Mouse (Mus musculus): Measurements from ENCODE around the gene F2rl2. TPM values are rescaled to one million over a fixed set of nuclear protein-coding genes. Genes with fewer than 3 reads are reported as not detected.

The F2rl2 gene
- polyA plus RNA-seq (2012; rRNA removed) = 10.7 and 11.8 TPM in 2 replicates

GRCm38 (mm10) chr13:95696654-95697163, at the start of gene F2rl2:
Gene F2rl2 (plus strand): TSS chr13:95696853.
- Histone ChIP-seq H3K36me3 (ENCODE audit: control insufficient read depth, insufficient read depth, low read length) (no peaks in the 10 kb centered on the region), H3K4me1 (ENCODE audit: control insufficient read depth, insufficient read depth, insufficient read length) (no peaks in the 10 kb centered on the region; the same call in 1 of the 2 replicates), H3K27ac (ENCODE audit: insufficient read depth, low read length) (no peak within 1 kb of the TSS), H3K4me3 (ENCODE audit: extremely low read depth, insufficient read depth, insufficient read length) (no peak within 1 kb of the TSS), H3K27me3 (ENCODE audit: control insufficient read depth, insufficient read depth, low read length) (no peaks in the 10 kb centered on the region)
- no peak for DNase-seq (ENCODE audit: low read depth in 1 of 2, low spot score in 2 of 2)
- 39% methylated on average over 4 of the region's 4 CpGs for WGBS
- TF ChIP-seq CTCF (IDR thresholded peaks at IDR 0.05; ENCODE audit: extremely low read depth, insufficient read depth, insufficient read length, insufficient replicate concordance) = no peak
- TF ChIP-seq POLR2A (IDR thresholded peaks at IDR 0.05; ENCODE audit: low read depth, low read length) = no peak

GRCm38 (mm10) chr13:95647248-95647647, 49.4 kb upstream of the F2rl2 start:
- DNase-seq (ENCODE audit: low read depth in 1 of 2, low spot score in 2 of 2) = no peak
- TF ChIP-seq POLR2A (IDR thresholded peaks at IDR 0.05; ENCODE audit: low read depth, low read length) (no peak), CTCF (IDR thresholded peaks at IDR 0.05; ENCODE audit: extremely low read depth, insufficient read depth, insufficient read length, insufficient replicate concordance) (no peak)
- H3K4me1 ChIP-seq (ENCODE audit: control insufficient read depth, insufficient read depth, insufficient read length) = no peaks in the 10 kb centered on the region
- no peak overlapping the region for H3K4me3 ChIP-seq (ENCODE audit: extremely low read depth, insufficient read depth, insufficient read length)
- 82% methylated on average over 4 of the region's 4 CpGs for WGBS
- H3K27ac ChIP-seq (ENCODE audit: insufficient read depth, low read length) = no peak overlapping the region
- H3K27me3 ChIP-seq (ENCODE audit: control insufficient read depth, insufficient read depth, low read length) = no peaks in the 10 kb centered on the region
- no peaks in the 10 kb centered on the region for H3K36me3 ChIP-seq (ENCODE audit: control insufficient read depth, insufficient read depth, low read length)

DNA sequence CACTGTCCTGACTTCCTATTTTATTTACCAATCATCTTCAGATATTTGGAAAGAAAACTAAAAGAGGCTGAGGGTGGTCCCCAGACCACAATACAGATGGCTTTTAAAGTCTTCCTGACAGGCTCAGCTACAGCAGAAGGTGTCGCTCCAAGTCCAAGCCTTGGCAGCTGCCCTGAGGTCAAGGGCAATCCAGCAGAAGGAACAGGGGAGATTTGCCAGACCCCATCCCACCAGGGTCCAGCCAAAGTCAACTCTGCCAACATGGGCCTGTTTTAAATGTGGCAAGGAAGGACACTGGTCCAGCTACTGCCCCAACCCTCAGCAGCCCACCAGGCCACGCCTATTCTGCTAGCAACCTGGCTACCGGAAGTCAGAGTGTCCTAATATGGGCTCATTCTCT, 46.7 kb upstream of the F2rl2 start:
- H3K4me1 ChIP-seq (ENCODE audit: control insufficient read depth, insufficient read depth, insufficient read length) = no peaks in the 10 kb centered on the region
- no peak overlapping the region for H3K4me3 ChIP-seq (ENCODE audit: extremely low read depth, insufficient read depth, insufficient read length)
- no peaks in the 10 kb centered on the region for H3K36me3 ChIP-seq (ENCODE audit: control insufficient read depth, insufficient read depth, low read length)
- no peaks in the 10 kb centered on the region for H3K27me3 ChIP-seq (ENCODE audit: control insufficient read depth, insufficient read depth, low read length)
- no peak overlapping the region for H3K27ac ChIP-seq (ENCODE audit: insufficient read depth, low read length)
- 95% methylated on average over 3 of the region's 3 CpGs for WGBS
- DNase-seq (ENCODE audit: low read depth in 1 of 2, low spot score in 2 of 2) = no peak
- TF ChIP-seq POLR2A (IDR thresholded peaks at IDR 0.05; ENCODE audit: low read depth, low read length) (no peak), CTCF (IDR thresholded peaks at IDR 0.05; ENCODE audit: extremely low read depth, insufficient read depth, insufficient read length, insufficient replicate concordance) (no peak)

GRCm38 (mm10) chr13:95651870-95652668, 44.6 kb upstream of the F2rl2 start:
- Histone ChIP-seq H3K27ac (ENCODE audit: insufficient read depth, low read length) (no peak overlapping the region), H3K27me3 (ENCODE audit: control insufficient read depth, insufficient read depth, low read length) (no peaks in the 10 kb centered on the region), H3K4me1 (ENCODE audit: control insufficient read depth, insufficient read depth, insufficient read length) (no peaks in the 10 kb centered on the region), H3K36me3 (ENCODE audit: control insufficient read depth, insufficient read depth, low read length) (no peaks in the 10 kb centered on the region), H3K4me3 (ENCODE audit: extremely low read depth, insufficient read depth, insufficient read length) (no peak overlapping the region)
- WGBS = 74% methylated on average over 7 of the region's 7 CpGs
- DNase-seq (ENCODE audit: low read depth in 1 of 2, low spot score in 2 of 2) = no peak
- TF ChIP-seq CTCF (IDR thresholded peaks at IDR 0.05; ENCODE audit: extremely low read depth, insufficient read depth, insufficient read length, insufficient replicate concordance) (no peak), POLR2A (IDR thresholded peaks at IDR 0.05; ENCODE audit: low read depth, low read length) (no peak)

GRCm38 (mm10) chr13:95653696-95654095, 43.0 kb upstream of the F2rl2 start:
- 81% methylated on average over 4 of the region's 4 CpGs for WGBS
- H3K4me3 ChIP-seq (ENCODE audit: extremely low read depth, insufficient read depth, insufficient read length) = no peak overlapping the region
- no peaks in the 10 kb centered on the region for H3K27me3 ChIP-seq (ENCODE audit: control insufficient read depth, insufficient read depth, low read length)
- no peak for TF ChIP-seq CTCF (IDR thresholded peaks at IDR 0.05; ENCODE audit: extremely low read depth, insufficient read depth, insufficient read length, insufficient replicate concordance)
- H3K4me1 ChIP-seq (ENCODE audit: control insufficient read depth, insufficient read depth, insufficient read length) = no peaks in the 10 kb centered on the region
- no peak for DNase-seq (ENCODE audit: low read depth in 1 of 2, low spot score in 2 of 2)
- no peaks in the 10 kb centered on the region; the same call in 1 of the 2 replicates for H3K36me3 ChIP-seq (ENCODE audit: control insufficient read depth, insufficient read depth, low read length)
- no peak overlapping the region for H3K27ac ChIP-seq (ENCODE audit: insufficient read depth, low read length)

GRCm38 (mm10) chr13:95655284-95655683, 41.4 kb upstream of the F2rl2 start:
- H3K4me3 ChIP-seq (ENCODE audit: extremely low read depth, insufficient read depth, insufficient read length) = no peak overlapping the region
- DNase-seq (ENCODE audit: low read depth in 1 of 2, low spot score in 2 of 2) = no peak
- H3K36me3 ChIP-seq (ENCODE audit: control insufficient read depth, insufficient read depth, low read length) = peaks cover 2% of the 10 kb centered on the region
- H3K4me1 ChIP-seq (ENCODE audit: control insufficient read depth, insufficient read depth, insufficient read length) = no peaks in the 10 kb centered on the region
- H3K27me3 ChIP-seq (ENCODE audit: control insufficient read depth, insufficient read depth, low read length) = no peaks in the 10 kb centered on the region
- no peak overlapping the region for H3K27ac ChIP-seq (ENCODE audit: insufficient read depth, low read length)
- no peak for TF ChIP-seq CTCF (IDR thresholded peaks at IDR 0.05; ENCODE audit: extremely low read depth, insufficient read depth, insufficient read length, insufficient replicate concordance)
- TF ChIP-seq POLR2A (IDR thresholded peaks at IDR 0.05; ENCODE audit: low read depth, low read length) = no peak
- WGBS = 76% methylated on average over 9 of the region's 9 CpGs

GRCm38 (mm10) chr13:95657171-95657570, 39.5 kb upstream of the F2rl2 start:
- Histone ChIP-seq H3K36me3 (ENCODE audit: control insufficient read depth, insufficient read depth, low read length) (peaks cover 2% of the 10 kb centered on the region), H3K4me1 (ENCODE audit: control insufficient read depth, insufficient read depth, insufficient read length) (no peaks in the 10 kb centered on the region), H3K27me3 (ENCODE audit: control insufficient read depth, insufficient read depth, low read length) (no peaks in the 10 kb centered on the region), H3K4me3 (ENCODE audit: extremely low read depth, insufficient read depth, insufficient read length) (no peak overlapping the region), H3K27ac (ENCODE audit: insufficient read depth, low read length) (no peak overlapping the region)
- DNase-seq (ENCODE audit: low read depth in 1 of 2, low spot score in 2 of 2) = no peak
- no peak for TF ChIP-seq CTCF (IDR thresholded peaks at IDR 0.05; ENCODE audit: extremely low read depth, insufficient read depth, insufficient read length, insufficient replicate concordance)
- no peak for TF ChIP-seq POLR2A (IDR thresholded peaks at IDR 0.05; ENCODE audit: low read depth, low read length)
- 77% methylated on average over 9 of the region's 9 CpGs for WGBS
